Mouse (Mus musculus): ENCODE data around the gene Ech1.

- no peak for TF ChIP-seq POLR2A (IDR thresholded peaks at IDR 0.05; ENCODE audit: low read depth, low read length)
- TF ChIP-seq CTCF (IDR thresholded peaks at IDR 0.05; ENCODE audit: extremely low read depth, insufficient read length, insufficient replicate concordance, low read depth, low read length): no peak
Measured at GRCm38 (mm10) chr7:28780857-28781256, 44.2 kb upstream of the Ech1 start.

All from small intestine, adult 2 months (tissue).